Mouse (Mus musculus) ovary, postnatal 36 days (tissue): ENCODE results near the gene Sem1.
"Not testable (repeated sequence)": the region's sequence is repeated elsewhere in the genome, so short reads cannot be mapped to it uniquely, and the experiment has no call there.

Source experiments
- DNase-seq: peaks from one replicate; pipeline ENCODE4 v3.0.0; 2022; ENCODE audit warnings: low spot score, mixed read lengths

Gene Sem1

GRCm38 (mm10) chr6:6578304-6579149 is at the start of gene Sem1:
Gene Sem1, minus strand, starts transcription at chr6:6578663.
- peak; percentile 90 for DNase-seq

- peak; percentile 18 for DNase-seq
These were observed 44.6 kb upstream of the Sem1 start for GRCm38 (mm10) chr6:6622846-6623749.

- DNase-seq = no peak
These were observed 25.4 kb upstream of the Sem1 start for GRCm38 (mm10) chr6:6603561-6604544.

GRCm38 (mm10) chr6:6586313-6586712 is 7.8 kb upstream of the Sem1 start:
- no peak for DNase-seq

GRCm38 (mm10) chr6:6581849-6582248 is 3.4 kb upstream of the Sem1 start:
- DNase-seq = no peak

- DNase-seq = no peak
These were observed 650 bp downstream of the Sem1 start for GRCm38 (mm10) chr6:6577741-6578284.

GRCm38 (mm10) chr6:6577291-6577690 is 1.2 kb downstream of the Sem1 start:
- DNase-seq = no peak

- DNase-seq = no peak
These were observed 2.7 kb downstream of the Sem1 start for GRCm38 (mm10) chr6:6575796-6576195.

GRCm38 (mm10) chr6:6568436-6568835 is 10.0 kb downstream of the Sem1 start:
- DNase-seq = no peak

GRCm38 (mm10) chr6:6563691-6564090 is 14.8 kb downstream of the Sem1 start:
- DNase-seq = no peak

GRCm38 (mm10) chr6:6562716-6563115 is 15.7 kb downstream of the Sem1 start:
- no peak for DNase-seq

GRCm38 (mm10) chr6:6557647-6558046 is 20.8 kb downstream of the Sem1 start:
- DNase-seq = no peak

GRCm38 (mm10) chr6:6552006-6552405 is 26.5 kb downstream of the Sem1 start:
- no peak for DNase-seq

- DNase-seq = no peak
These were observed 30.5 kb downstream of the Sem1 start for GRCm38 (mm10) chr6:6547997-6548396.

GRCm38 (mm10) chr6:6544255-6544645 is 34.2 kb downstream of the Sem1 start:
- DNase-seq = no peak

- no peak for DNase-seq
These were observed 34.7 kb downstream of the Sem1 start for GRCm38 (mm10) chr6:6543606-6544254.

- no peak for DNase-seq
These were observed 36.3 kb downstream of the Sem1 start for GRCm38 (mm10) chr6:6542133-6542532.

GRCm38 (mm10) chr6:6536781-6537466 is 41.5 kb downstream of the Sem1 start:
- DNase-seq = no peak

- DNase-seq = not testable (repeated sequence)
These were observed 42.1 kb downstream of the Sem1 start for GRCm38 (mm10) chr6:6536359-6536758.
